Mouse (Mus musculus) heart, embryonic 11.5 days (tissue): Measurements from ENCODE around the gene Kmt2a. TPM values are rescaled to one million over a fixed set of nuclear protein-coding genes. Genes with fewer than 3 reads are reported as not detected.
A peak's percentile ranks its signal among the peaks of the same experiment; 100 is the strongest.

ENCODE experiments used
- ATAC-seq: fragments of 200-750 bp; cut with Nextera tagmentation; replicated peaks from 2 replicates; pipeline ENCODE4 v1.8.0; 2017; ENCODE audit warnings: moderate library complexity; ENCODE audit not compliant: insufficient number of reproducible peaks, low FRiP score, low TSS enrichment
- H3K27ac ChIP-seq: fragments of 300-500 bp; sonication (generic); 2 replicates; pipeline ENCODE4 v1.5.1; 2014; ENCODE audit warnings: mild to moderate bottlenecking, low read depth, low read length
- H3K27me3 ChIP-seq: fragments of 300-500 bp; sonication (generic); 2 replicates; pipeline ENCODE4 v1.6.1; 2014; ENCODE audit warnings: mild to moderate bottlenecking, low read length, mixed read lengths; ENCODE audit not compliant: control insufficient read depth, insufficient read depth
- H3K36me3 ChIP-seq: fragments of 300-500 bp; sonication (generic); 2 replicates; pipeline ENCODE4 v1.6.1; 2014; ENCODE audit warnings: mild to moderate bottlenecking, low read length, moderate library complexity, mixed read lengths; ENCODE audit not compliant: control insufficient read depth, insufficient read depth
- H3K4me1 ChIP-seq: fragments of 300-500 bp; sonication (generic); 2 replicates; pipeline ENCODE4 v1.6.1; 2014; ENCODE audit warnings: low read length; ENCODE audit not compliant: control insufficient read depth, insufficient read depth
- H3K4me2 ChIP-seq: fragments of 300-500 bp; sonication (generic); 2 replicates; pipeline ENCODE4 v1.6.1; 2014; ENCODE audit warnings: mild to moderate bottlenecking, moderate library complexity
- H3K4me3 ChIP-seq: fragments of 300-500 bp; sonication (generic); 2 replicates; pipeline ENCODE4 v1.5.1; 2014; ENCODE audit warnings: low read depth, low read length
- H3K9ac ChIP-seq: fragments of 300-500 bp; sonication (generic); 2 replicates; pipeline ENCODE4 v1.6.1; 2014; ENCODE audit warnings: mild to moderate bottlenecking, low read depth, low read length, moderate library complexity
- H3K9me3 ChIP-seq: fragments of 300-500 bp; sonication (generic); replicated peaks from 2 replicates; pipeline ENCODE4 v1.6.1; 2016; ENCODE audit warnings: low read length; ENCODE audit not compliant: control insufficient read depth
- WGBS: fragments of 180-500 bp; shearing (Covaris S2); extraction: QIAGEN DNeasy Blood & Tissue Kit; methylation state at CpG from one replicate; pipeline ENCODE4 v1.1.7; 2014; ENCODE audit not compliant: insufficient replicate concordance; 5-methylcytosine and 5-hydroxymethylcytosine counted together
- polyA plus RNA-seq: library from polyadenylated mRNA; unstranded; fragments of >200 nt; fragmentation: Nextera tagmentation; extraction: Ambion mirVana; gene quantifications from 2 replicates; pipeline ENCODE4 v1.2.1, GENCODE M21; 2014

Kmt2a gene
- polyA plus RNA-seq, 1 experiment from 2014 or later = 13.9 TPM

GRCm38 (mm10) chr9:44819920-44820827 is 60.9 kb downstream of the Kmt2a start:
- Histone ChIP-seq H3K4me3 (no peak overlapping the region), H3K27ac (no peak overlapping the region), H3K4me1 (no peaks in the 10 kb centered on the region), H3K4me2 (no peak overlapping the region), H3K9ac (no peak overlapping the region), H3K36me3 (peaks cover 78% of the 10 kb centered on the region), H3K9me3 (no peaks in the 10 kb centered on the region), H3K27me3 (no peaks in the 10 kb centered on the region)
- 92% methylated on average over 15 of the region's 15 CpGs for WGBS
- ATAC-seq = no peak

- no peaks in the 10 kb centered on the region for H3K4me1 ChIP-seq
- H3K4me3 ChIP-seq = no peak overlapping the region
- WGBS = 65% methylated on average over 5 of the region's 5 CpGs
- no peaks in the 10 kb centered on the region for H3K27me3 ChIP-seq
- H3K27ac ChIP-seq = no peak overlapping the region
- no peak overlapping the region for H3K4me2 ChIP-seq
- no peak overlapping the region for H3K9ac ChIP-seq
- ATAC-seq = no peak
- H3K9me3 ChIP-seq = no peaks in the 10 kb centered on the region
- H3K36me3 ChIP-seq = peaks cover 71% of the 10 kb centered on the region
These were observed 63.6 kb downstream of the Kmt2a start for GRCm38 (mm10) chr9:44817522-44817921.

GRCm38 (mm10) chr9:44814179-44814578 is 66.9 kb downstream of the Kmt2a start:
- WGBS = 92% methylated on average over 8 of the region's 8 CpGs
- no peaks in the 10 kb centered on the region for H3K4me1 ChIP-seq

GRCm38 (mm10) chr9:44810316-44810715 is 70.8 kb downstream of the Kmt2a start:
- no peak for ATAC-seq
- peaks cover 57% of the 10 kb centered on the region for H3K36me3 ChIP-seq
- H3K4me3 ChIP-seq = no peak overlapping the region
- 84% methylated on average over 10 of the region's 10 CpGs for WGBS
- no peaks in the 10 kb centered on the region for H3K27me3 ChIP-seq
- H3K27ac ChIP-seq = no peak overlapping the region
- no peak overlapping the region for H3K9ac ChIP-seq
- no peaks in the 10 kb centered on the region for H3K4me1 ChIP-seq
- H3K9me3 ChIP-seq = no peaks in the 10 kb centered on the region
- H3K4me2 ChIP-seq = no peak overlapping the region

More at GRCm38 (mm10) chr9:44814179-44814578, 66.9 kb downstream of the Kmt2a start:
- Histone ChIP-seq H3K4me2 (no peak overlapping the region), H3K9ac (0 out of 2 replicates have a peak overlapping the region, but pooled peaks have one; percentile 10), H3K4me3 (no peak overlapping the region), H3K27ac (no peak overlapping the region), H3K9me3 (no peaks in the 10 kb centered on the region), H3K27me3 (no peaks in the 10 kb centered on the region), H3K36me3 (peaks cover 72% of the 10 kb centered on the region)
- ATAC-seq = no peak

GRCm38 (mm10) chr9:44807778-44808177 is 73.3 kb downstream of the Kmt2a start:
- 94% methylated on average over 10 of the region's 10 CpGs for WGBS

GRCm38 (mm10) chr9:44807141-44807540 is 74.0 kb downstream of the Kmt2a start:
- ATAC-seq = no peak
- 75% methylated on average over 5 of the region's 5 CpGs for WGBS

More at GRCm38 (mm10) chr9:44807778-44808177, 73.3 kb downstream of the Kmt2a start:
- Histone ChIP-seq H3K4me3 (no peak overlapping the region), H3K9me3 (no peaks in the 10 kb centered on the region), H3K27ac (no peak overlapping the region), H3K9ac (no peak overlapping the region), H3K4me1 (no peaks in the 10 kb centered on the region), H3K36me3 (peaks cover 44% of the 10 kb centered on the region), H3K27me3 (no peaks in the 10 kb centered on the region), H3K4me2 (no peak overlapping the region)
- no peak for ATAC-seq

GRCm38 (mm10) chr9:44805536-44805935 is 75.6 kb downstream of the Kmt2a start:
- Histone ChIP-seq H3K27ac (no peak overlapping the region), H3K4me3 (no peak overlapping the region), H3K4me1 (no peaks in the 10 kb centered on the region), H3K9me3 (no peaks in the 10 kb centered on the region), H3K27me3 (peaks cover 12% of the 10 kb centered on the region), H3K36me3 (peaks cover 31% of the 10 kb centered on the region), H3K9ac (no peak overlapping the region), H3K4me2 (no peak overlapping the region)
- ATAC-seq = no peak
- 88% methylated on average over 5 of the region's 5 CpGs for WGBS

More at GRCm38 (mm10) chr9:44807141-44807540, 74.0 kb downstream of the Kmt2a start:
- Histone ChIP-seq H3K4me2 (no peak overlapping the region), H3K9ac (no peak overlapping the region), H3K36me3 (peaks cover 40% of the 10 kb centered on the region), H3K27ac (no peak overlapping the region), H3K4me1 (no peaks in the 10 kb centered on the region), H3K27me3 (no peaks in the 10 kb centered on the region), H3K4me3 (no peak overlapping the region), H3K9me3 (no peaks in the 10 kb centered on the region)

GRCm38 (mm10) chr9:44804678-44805077 is 76.4 kb downstream of the Kmt2a start:
- peaks cover 14% of the 10 kb centered on the region for H3K27me3 ChIP-seq
- H3K4me1 ChIP-seq = no peaks in the 10 kb centered on the region; the same call in 1 of the 2 replicates
- H3K9ac ChIP-seq = no peak overlapping the region
- no peaks in the 10 kb centered on the region for H3K9me3 ChIP-seq
- H3K4me3 ChIP-seq = no peak overlapping the region
- no peak for ATAC-seq
- 91% methylated on average over 10 of the region's 10 CpGs for WGBS
- no peak overlapping the region for H3K4me2 ChIP-seq
- no peak overlapping the region for H3K27ac ChIP-seq
- H3K36me3 ChIP-seq = peaks cover 26% of the 10 kb centered on the region
